Mouse (Mus musculus) liver, postnatal 0 days (tissue): ENCODE results near the gene Pole2.

ENCODE experiments used
- CTCF ChIP-seq: sonication (generic); IDR thresholded peaks from 2 replicates; pipeline ENCODE4 v1.5.1; 2016; ENCODE audit warnings: antibody characterized with exemption, low read depth
- EP300 ChIP-seq: IDR thresholded peaks from 2 replicates; pipeline ENCODE4 v1.6.1; 2016; ENCODE audit warnings: antibody characterized with exemption, low read depth, mild to moderate bottlenecking

DNA sequence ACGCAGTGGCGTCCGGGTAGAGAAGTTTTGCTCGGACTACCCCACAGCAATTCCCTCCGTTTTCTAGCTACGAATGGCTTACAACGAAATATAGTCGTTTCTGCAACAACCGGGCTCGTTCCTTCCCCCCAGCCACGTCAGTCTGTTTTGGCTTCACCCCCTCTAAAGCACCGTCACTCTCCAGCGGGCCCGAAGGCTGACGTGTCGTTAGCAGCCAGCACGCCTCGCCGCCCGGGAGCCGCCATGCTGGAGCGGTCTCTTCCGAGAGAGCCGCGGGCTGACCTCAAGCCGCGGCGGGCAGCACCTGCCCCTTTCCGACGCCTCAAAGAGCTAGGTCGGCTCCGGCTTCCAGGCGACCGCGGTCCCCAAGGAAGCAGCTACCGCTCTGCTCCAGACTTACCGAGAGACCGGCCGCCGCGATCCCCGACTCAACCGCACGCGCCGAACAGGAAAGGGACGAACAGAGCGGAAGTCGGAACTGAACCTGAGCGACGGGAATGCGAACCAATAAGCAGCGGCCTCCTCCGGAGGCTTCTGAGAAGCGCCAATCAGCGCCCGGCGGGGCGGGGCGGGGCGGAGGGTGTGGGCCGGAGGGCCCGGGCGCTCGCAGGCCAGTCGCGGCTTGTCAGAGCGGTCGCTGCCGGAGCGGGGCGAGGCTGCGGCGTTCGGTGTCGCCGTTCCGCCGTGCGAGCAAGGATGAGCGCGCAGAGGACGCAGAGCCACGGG, 44.2 kb downstream of the Pole2 start, which contains the start of the genes Rpl36al and Mgat2:
- TF ChIP-seq CTCF (no peak), EP300 (no peak; the same call in 1 of the 2 replicates)
